Mouse (Mus musculus) kidney, adult 11 months (tissue): ENCODE data around the gene Npr2.

Experiments
- DNase-seq: peaks from one replicate; pipeline ENCODE4 v3.0.0; 2022

Gene Npr2

GRCm38 (mm10) chr4:43673703-43674102, 42.0 kb downstream of the Npr2 start:
- DNase-seq: no peak

- no peak for DNase-seq
These were observed 43.2 kb downstream of the Npr2 start for GRCm38 (mm10) chr4:43674974-43675373.

DNA sequence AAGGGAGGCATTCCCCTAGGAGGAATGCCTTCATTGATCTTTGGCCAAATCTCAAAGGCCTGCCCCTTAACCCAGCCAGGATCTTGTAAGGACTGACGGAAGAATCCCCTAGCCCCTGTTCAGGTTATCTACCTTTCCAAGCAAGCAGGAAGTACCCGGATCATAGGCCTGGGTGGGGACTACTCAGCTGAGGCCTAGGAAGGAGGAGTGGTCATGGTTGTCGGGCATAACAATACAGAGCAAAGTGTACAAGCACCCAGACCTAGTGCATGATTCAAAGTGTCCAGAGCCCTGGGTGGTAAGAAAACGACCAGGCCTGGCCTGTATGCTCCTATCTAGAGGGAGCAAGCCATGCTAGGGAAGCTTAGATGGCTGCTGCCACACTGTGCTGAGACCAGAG, 43.9 kb downstream of the Npr2 start:
- DNase-seq: no peak

DNA sequence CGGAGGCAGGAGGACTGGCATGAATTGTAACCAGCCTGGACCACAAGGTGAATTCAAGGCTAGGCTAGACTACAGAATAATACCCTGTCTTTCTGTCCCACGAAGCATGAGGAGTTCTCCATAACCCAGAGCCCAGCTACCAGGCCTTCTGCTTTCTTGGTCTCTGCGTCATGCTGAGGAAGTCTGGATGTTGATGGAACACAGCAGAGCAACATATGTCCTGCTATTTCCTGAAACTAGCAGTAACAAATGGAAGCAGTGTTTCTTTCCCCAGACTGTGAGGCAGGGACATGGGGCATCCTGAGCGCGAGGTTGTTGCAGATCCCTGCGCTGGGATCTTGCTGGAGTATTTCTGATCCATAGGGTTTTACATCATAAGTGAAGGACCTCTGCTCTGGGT, 46.8 kb downstream of the Npr2 start:
- DNase-seq: no peak

GRCm38 (mm10) chr4:43679416-43680043, 47.8 kb downstream of the Npr2 start:
- peak; percentile 47 for DNase-seq

- DNase-seq: no peak
These were observed 58.3 kb downstream of the Npr2 start for GRCm38 (mm10) chr4:43690021-43690420.

DNA sequence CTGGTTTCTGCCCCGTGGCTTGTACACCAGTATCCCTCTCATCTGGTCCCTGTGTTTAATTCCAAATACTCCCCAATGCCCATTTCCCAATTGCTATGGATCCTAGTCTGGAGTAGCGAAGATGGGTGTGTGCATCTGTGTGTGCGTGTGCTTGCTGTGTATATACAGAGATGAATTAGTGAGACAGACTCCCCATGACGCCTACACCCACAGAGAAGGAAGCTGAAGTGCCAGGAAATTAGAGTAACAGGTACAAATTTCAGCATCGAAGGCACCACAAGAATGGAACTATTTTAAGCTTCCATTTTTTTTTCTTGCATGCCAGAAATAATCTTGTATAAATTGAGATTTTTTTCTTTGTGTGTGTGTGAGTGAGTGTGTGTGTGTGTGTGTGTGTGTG, 59.3 kb downstream of the Npr2 start:
- DNase-seq: no peak

GRCm38 (mm10) chr4:43693806-43694241, 62.1 kb downstream of the Npr2 start:
- no peak for DNase-seq

DNA sequence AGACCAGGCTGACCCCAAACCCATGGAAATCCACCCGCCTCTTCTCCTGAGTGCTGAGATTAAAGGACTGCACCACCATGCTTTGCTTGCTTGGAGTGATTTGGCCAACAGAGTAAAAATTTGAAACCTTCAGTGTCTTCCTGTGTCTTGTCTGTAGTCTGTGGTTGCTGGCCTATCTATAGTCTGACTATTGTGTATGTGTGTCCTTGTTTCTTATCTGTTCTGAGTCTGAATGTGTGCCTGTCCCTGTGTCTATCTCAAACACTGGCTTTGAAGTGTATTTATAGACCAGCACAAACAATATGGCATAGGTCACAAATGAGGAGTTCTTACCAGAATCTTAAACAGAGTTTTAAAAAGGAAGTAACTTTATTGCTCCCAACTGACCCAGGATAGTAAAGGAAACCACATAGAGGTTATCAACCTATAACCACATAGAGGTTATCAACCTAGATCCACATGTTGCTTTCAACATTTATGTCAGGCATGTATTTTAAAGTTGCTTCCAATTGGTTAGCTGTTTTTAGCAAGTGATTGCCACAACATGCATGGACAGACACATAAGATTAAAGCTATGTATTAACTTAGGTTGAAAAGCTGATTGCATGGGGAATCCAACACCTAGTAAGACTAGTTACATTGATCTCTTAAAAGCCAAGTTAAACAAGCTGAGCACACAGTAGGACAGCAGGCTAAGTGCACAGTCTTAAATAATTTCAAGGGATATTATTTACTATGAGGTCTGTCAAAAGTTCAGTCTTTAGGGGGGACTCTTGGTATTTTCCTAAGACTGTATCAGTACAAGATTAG, 62.9 kb downstream of the Npr2 start:
- DNase-seq: no peak

- DNase-seq: peak; percentile 61
These were observed 63.5 kb downstream of the Npr2 start for GRCm38 (mm10) chr4:43695249-43695671.

- no peak for DNase-seq
These were observed 64.8 kb downstream of the Npr2 start for GRCm38 (mm10) chr4:43696561-43696960.

DNA sequence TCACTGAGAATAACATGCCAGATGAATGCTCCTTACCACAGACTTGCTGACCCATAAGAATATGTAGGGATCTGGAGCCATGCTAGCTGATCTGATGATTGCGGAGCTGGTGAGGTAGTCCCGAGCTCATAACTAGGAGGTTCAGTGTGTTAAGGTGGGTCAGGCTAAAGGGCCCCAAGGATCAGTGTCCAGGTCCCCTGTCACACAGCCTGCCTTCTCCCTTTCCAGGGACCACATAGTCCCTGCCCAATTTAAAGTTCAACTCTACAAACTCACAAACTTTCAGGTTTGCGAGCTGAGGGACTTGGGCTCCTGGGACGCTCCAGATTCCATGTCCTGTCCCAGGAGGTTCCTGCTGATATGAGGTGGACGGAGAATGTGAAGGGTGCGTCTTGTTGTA, 69.0 kb downstream of the Npr2 start, which contains the start of gene Olfr70:
Gene Olfr70 (minus strand): TSS at position 101 of the 400 bp plus-strand sequence.
- no peak for DNase-seq
